Mouse (Mus musculus): ENCODE measurements around the gene Ppm1a.

The Ppm1a gene

GRCm38 (mm10) chr12:72825656-72826055 lies 68.4 kb downstream of the Ppm1a start:
- DNase-seq (ENCODE audit: low spot score in 2 of 2) = no peak

- DNase-seq (ENCODE audit: low spot score in 2 of 2) = no peak
Observed at GRCm38 (mm10) chr12:72828846-72829556, 71.7 kb downstream of the Ppm1a start.

- DNase-seq (ENCODE audit: low spot score in 2 of 2) = no peak
Observed at GRCm38 (mm10) chr12:72829777-72830176, 72.5 kb downstream of the Ppm1a start.

GRCm38 (mm10) chr12:72830317-72830716 lies 73.1 kb downstream of the Ppm1a start:
- no peak for DNase-seq (ENCODE audit: low spot score in 2 of 2)

- DNase-seq (ENCODE audit: low spot score in 2 of 2) = no peak
Observed at GRCm38 (mm10) chr12:72831711-72832432, 74.6 kb downstream of the Ppm1a start.

GRCm38 (mm10) chr12:72834773-72835517 lies 77.7 kb downstream of the Ppm1a start:
- no peak for DNase-seq (ENCODE audit: low spot score in 2 of 2)

- no peak for DNase-seq (ENCODE audit: low spot score in 2 of 2)
Observed at GRCm38 (mm10) chr12:72835518-72836015, 78.3 kb downstream of the Ppm1a start.

GRCm38 (mm10) chr12:72837302-72837701 lies 80.0 kb downstream of the Ppm1a start:
- no peak for DNase-seq (ENCODE audit: low spot score in 2 of 2)

GRCm38 (mm10) chr12:72841500-72841899 lies 84.2 kb downstream of the Ppm1a start:
- DNase-seq (ENCODE audit: low spot score in 2 of 2) = no peak

- no peak for DNase-seq (ENCODE audit: low spot score in 2 of 2)
Observed at GRCm38 (mm10) chr12:72843135-72843534, 85.9 kb downstream of the Ppm1a start.

GRCm38 (mm10) chr12:72843555-72843954 lies 86.3 kb downstream of the Ppm1a start:
- no peak for DNase-seq (ENCODE audit: low spot score in 2 of 2)

GRCm38 (mm10) chr12:72843973-72844620 lies 86.8 kb downstream of the Ppm1a start:
- peak; percentile 13 to 51 for DNase-seq (ENCODE audit: low spot score in 2 of 2)

- DNase-seq (ENCODE audit: low spot score in 2 of 2) = no peak
Observed at GRCm38 (mm10) chr12:72845946-72846345, 88.7 kb downstream of the Ppm1a start.

- DNase-seq (ENCODE audit: low spot score in 2 of 2) = peak in 1 of 2 experiments; percentile 26
Observed at GRCm38 (mm10) chr12:72847725-72848124, 90.5 kb downstream of the Ppm1a start.

Measured in urinary bladder, postnatal 36 days (tissue).